Mouse (Mus musculus) spleen, embryonic (tissue): ENCODE data around the gene Gm7534.

Experiments used
- CTCF ChIA-PET: fragments of 350-600 bp; sonication (Branson Sonifier 250); formaldehyde crosslinking; loops from one replicate; lab custom pipeline; 2022; lab: Charles Lee

Gm7534 gene

DNA sequence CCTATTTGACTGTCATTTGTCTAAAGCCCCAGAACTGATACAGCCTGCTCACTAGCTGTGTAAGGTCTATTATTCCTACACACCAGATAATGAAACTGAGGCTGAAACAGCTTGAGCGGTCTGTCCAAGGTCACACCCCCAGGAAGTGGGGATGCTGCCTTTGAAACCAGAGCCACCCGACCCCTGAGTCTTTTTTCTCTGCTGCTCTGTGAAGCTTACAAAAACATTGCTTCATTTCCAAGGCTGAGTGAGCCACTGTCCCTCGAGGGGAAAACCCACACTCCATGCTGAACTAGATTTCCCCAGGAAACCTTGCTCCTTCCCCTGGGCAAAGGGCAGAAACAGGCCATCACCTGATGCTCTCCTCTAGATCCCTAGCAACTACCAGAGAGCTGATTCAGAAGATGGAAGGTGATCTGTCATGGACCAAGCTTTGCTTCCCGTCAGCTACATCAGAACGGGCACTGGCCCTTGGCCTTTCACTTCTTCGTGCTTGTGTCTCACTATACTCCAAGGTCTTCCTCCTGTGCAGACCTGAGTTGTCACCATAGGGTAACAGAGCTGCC lies 3.8 kb upstream of the Gm7534 start:
- CTCF ChIA-PET: no interaction called here

GRCm38 (mm10) chr4:134203340-134203896 lies 614 bp upstream of the Gm7534 start:
- CTCF ChIA-PET: no interaction called here

DNA sequence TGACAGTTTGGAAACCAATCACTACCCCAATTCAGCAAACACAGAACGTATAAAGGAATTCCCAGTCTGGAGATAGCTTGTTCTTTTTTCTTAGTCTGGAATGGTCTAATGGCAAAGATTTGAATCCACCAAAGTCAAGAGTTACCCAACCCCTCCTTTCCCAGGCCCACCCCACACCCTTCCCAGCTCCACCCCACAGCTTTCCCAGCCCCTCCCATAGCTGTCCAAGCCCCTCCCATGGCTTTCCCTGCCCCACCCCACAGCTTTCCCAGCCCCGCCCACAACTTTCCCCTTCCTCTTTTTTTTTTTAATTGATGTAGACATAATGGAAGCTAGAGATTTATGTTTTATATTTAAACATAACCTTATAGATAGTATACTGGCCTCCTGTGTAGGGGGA lies 3.4 kb downstream of the Gm7534 start:
- CTCF ChIA-PET: no interaction called here

DNA sequence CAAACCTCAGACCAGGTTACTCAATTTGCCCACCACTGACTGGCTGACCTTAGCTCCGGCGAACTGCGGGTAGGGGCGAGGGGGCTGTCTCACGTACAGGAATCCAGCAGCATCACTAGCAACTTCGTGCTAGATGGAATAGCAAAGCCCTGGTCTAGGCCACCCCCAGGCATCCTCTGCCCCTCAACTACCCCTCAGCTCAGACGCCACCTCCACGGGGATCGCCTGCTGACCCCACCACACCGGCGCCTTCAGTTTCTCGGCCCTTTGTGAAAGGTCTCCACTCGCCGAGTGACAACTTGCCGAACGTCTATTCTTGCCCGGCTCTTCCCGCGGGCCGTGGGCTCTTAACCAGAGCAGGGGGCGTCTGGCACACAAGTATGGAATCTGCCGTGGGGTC lies 16.5 kb downstream of the Gm7534 start:
- CTCF ChIA-PET: no interaction called here

GRCm38 (mm10) chr4:134185569-134185968 lies 17.2 kb downstream of the Gm7534 start:
- CTCF ChIA-PET: interaction anchor here (0.8 kb wide), 1 partner anchor 71 kb away, joined by 6 read pairs; no protein-coding TSS in a partner anchor

- CTCF ChIA-PET: interaction anchor here (0.5 kb wide), 1 partner anchor 244 kb away, joined by 6 read pairs; no protein-coding TSS in a partner anchor
These were observed 19.1 kb downstream of the Gm7534 start for GRCm38 (mm10) chr4:134183711-134184110.

- CTCF ChIA-PET: no interaction called here
These were observed 21.0 kb downstream of the Gm7534 start for GRCm38 (mm10) chr4:134181825-134182224.

DNA sequence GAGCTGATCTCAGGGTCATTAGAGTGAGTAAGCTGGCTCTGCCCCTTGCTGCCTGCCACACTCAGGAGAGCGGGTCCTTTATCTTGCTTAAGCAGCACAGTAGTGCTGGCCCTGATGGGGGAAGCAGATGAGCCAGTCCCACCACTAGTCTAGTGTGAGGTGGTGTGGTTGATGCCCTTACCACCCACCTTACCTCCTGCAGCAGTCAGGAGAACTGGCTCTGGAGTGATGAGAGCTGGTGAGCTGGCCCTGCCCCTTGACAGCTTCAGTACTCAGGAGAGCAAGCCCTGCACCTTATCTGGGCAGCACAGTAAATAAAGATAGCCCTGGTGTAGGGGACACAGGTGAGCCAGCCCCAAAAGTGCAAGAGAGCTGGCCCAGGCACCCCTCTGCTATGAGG lies 21.7 kb downstream of the Gm7534 start:
- CTCF ChIA-PET: no interaction called here

DNA sequence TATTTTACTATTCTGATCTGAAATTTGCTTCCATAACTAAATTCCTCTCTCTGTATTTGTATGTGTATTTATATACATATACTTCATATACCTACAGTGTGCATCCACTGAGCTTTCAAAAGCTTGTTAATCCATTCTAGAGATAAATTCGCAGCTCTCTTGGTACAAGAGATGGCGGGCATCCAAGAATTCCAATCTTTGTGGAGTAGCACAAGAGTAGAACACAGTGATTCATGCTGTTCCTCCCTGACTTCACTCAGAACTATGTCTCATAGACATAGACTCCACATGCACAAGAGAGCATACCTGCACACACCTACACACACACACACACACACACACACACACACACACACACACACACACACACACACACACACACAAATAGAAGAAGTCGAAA lies 30.4 kb downstream of the Gm7534 start:
- CTCF ChIA-PET: no interaction called here

- CTCF ChIA-PET: no interaction called here
These were observed 35.9 kb downstream of the Gm7534 start for GRCm38 (mm10) chr4:134166906-134167305.

DNA sequence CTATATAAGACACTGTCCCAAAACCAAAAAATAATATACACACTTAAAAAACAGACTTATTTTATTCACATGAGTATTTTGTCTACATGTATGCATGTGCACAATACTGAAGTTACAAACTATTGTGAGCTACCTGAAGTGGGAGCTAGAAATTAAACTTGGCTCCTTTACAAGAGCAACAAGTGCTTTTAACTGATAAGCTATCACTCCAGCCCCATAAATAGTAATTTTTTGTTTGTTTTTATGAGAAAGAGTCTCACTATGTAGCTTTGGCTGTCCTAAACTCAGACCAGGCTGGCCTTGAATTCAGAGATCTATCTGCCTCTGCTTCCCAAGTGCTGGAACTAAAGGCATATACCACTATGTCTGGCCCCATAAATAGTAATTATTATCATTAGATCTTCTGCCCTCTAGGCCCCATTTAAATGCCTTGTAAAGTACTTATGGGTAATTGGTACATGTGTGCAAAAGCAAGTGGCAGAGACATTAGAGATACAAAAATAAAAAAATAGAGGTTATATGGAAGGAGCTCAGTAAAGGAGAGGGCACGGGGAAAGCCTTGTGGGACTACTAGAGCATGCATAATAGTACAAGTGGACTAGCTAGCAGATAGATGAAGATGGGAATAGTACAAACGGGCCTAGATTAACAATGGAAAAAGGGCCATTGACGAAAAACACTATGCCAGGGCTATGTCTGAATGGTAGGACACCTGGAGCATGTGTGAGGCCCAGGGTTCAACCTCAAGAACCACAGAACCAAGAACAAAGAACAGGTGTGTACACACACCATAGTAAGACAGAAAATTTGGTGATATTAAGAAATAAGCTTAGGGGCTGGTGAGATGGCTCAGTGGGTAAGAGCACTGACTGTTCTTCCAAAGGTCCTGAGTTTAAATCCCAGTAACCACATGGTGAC lies 37.0 kb downstream of the Gm7534 start:
- CTCF ChIA-PET: no interaction called here

GRCm38 (mm10) chr4:134165024-134165423 lies 37.8 kb downstream of the Gm7534 start:
- CTCF ChIA-PET: no interaction called here

DNA sequence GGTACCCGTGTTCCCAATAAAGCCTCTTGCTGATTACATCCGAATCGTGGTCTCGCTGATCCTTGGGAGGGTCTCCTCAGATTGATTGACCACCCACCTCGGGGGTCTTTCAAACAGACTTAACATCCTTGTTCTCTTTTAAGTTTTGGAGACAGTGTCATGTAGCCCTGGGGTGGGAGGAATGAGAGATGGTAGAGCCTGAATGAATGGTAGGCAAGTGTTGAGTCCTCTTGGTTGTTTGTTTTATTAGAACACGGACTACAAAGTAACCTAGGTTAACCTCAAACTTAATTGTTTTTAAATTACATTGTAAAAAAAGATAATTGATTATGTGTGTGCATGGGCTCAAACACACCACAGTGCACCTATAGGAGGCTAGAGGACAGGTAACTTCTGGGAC lies 38.2 kb downstream of the Gm7534 start:
- CTCF ChIA-PET: no interaction called here

- CTCF ChIA-PET: interaction anchor here (0.7 kb wide), 1 partner anchor 36 kb away, joined by 3 read pairs; no protein-coding TSS in a partner anchor
These were observed 42.7 kb downstream of the Gm7534 start for GRCm38 (mm10) chr4:134160071-134160470.

- CTCF ChIA-PET: no interaction called here
These were observed 44.0 kb downstream of the Gm7534 start for GRCm38 (mm10) chr4:134158774-134159173.

- CTCF ChIA-PET: no interaction called here
These were observed 45.2 kb downstream of the Gm7534 start for GRCm38 (mm10) chr4:134157558-134157957.

DNA sequence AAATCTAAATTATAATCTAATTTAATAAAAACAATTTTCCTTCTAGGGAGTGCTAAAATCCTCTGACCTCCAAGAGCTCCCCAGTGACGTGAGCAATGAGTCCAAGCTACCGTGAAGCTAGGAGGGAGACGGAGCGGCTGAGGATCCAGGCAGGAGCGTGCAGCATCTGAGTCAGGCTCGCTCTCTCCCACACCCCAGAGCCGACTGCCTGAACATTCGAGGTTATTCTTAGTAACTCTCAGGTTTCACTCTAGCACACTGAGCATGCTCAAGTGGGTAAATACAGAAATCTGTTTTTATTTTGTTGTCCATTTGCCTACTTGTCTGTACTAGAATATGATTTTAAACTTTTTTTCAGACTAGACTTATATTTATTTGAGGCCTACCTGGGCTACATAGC lies 46.1 kb downstream of the Gm7534 start:
- CTCF ChIA-PET: no interaction called here

GRCm38 (mm10) chr4:134155961-134156465 lies 46.8 kb downstream of the Gm7534 start:
- CTCF ChIA-PET: no interaction called here

GRCm38 (mm10) chr4:134155531-134155930 lies 47.3 kb downstream of the Gm7534 start:
- CTCF ChIA-PET: no interaction called here

DNA sequence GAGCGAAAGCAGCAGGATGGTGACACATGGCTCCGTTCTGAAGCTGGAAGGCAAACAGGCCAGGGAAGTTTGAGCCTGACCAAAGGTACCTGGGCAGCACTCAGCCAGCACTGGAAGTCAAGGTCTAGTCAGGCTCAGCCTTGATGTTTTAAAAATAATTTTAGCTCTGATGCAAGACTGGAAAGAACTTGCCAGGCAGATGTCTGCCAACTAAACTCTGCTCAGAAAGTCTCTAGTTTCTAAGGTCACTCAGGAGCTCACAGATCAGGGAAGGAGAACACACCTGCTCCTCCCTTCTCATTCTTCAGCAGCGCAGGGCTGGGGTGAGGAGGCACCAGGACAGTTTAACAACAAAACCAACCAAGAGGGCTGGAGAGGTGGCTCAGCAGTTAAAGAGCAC lies 48.5 kb downstream of the Gm7534 start:
- CTCF ChIA-PET: no interaction called here

DNA sequence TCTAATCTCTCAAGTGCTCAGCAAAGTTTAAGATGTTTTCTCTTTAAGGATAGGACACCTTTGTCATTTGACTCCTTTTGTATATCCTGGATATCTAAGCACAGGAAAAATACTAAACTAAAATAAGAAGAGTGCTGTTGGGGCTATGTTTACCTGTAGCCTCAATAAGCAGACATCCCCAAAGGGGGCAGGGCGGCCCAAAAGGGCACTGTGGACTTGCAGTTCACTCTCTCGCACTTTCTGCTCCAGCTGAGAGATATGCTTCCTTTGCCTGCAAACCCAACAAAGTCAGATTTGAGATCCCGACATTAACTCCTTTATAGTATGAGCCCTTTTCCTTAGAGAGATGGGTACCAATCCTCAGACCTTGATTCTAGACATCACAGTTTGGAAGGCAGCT lies 49.1 kb downstream of the Gm7534 start:
- CTCF ChIA-PET: no interaction called here

- CTCF ChIA-PET: interaction anchor here (0.6 kb wide), 1 partner anchor 137 kb away, joined by 6 read pairs; no protein-coding TSS in a partner anchor
These were observed 50.7 kb downstream of the Gm7534 start for GRCm38 (mm10) chr4:134152112-134152511.
